Mouse (Mus musculus): Measurements from ENCODE around the gene Idi2. TPM values are rescaled to one million over a fixed set of nuclear protein-coding genes. Genes with fewer than 3 reads are reported as not detected.
"Not testable (repeated sequence)": the region's sequence is repeated elsewhere in the genome, so short reads cannot be mapped to it uniquely, and the experiment has no call there.

The Idi2 gene
- polyA plus RNA-seq (2015; fragmentation: Nextera tagmentation; extraction: Ambion mirVana) = 0.10 and 0.29 TPM in 2 replicates

- not testable (repeated sequence) for H3K9ac ChIP-seq; ATAC-seq (ENCODE audit: insufficient number of reproducible peaks, low FRiP score, low TSS enrichment, low read depth); H3K27me3 ChIP-seq; H3K27ac ChIP-seq; H3K4me3 ChIP-seq; H3K4me2 ChIP-seq; H3K9me3 ChIP-seq; H3K36me3 ChIP-seq; H3K4me1 ChIP-seq
These were observed at the start of gene Idi2 for GRCm38 (mm10) chr13:8952563-8952962. TSS of gene Idi2 (plus strand) at chr13:8952863.

- H3K4me2 ChIP-seq; H3K9ac ChIP-seq; ATAC-seq (ENCODE audit: insufficient number of reproducible peaks, low FRiP score, low TSS enrichment, low read depth); H3K9me3 ChIP-seq; H3K27ac ChIP-seq; H3K4me3 ChIP-seq; H3K36me3 ChIP-seq; H3K27me3 ChIP-seq; H3K4me1 ChIP-seq: not testable (repeated sequence)
- 76% methylated on average over 2 of the region's 2 CpGs for WGBS
These were observed 46.7 kb upstream of the Idi2 start for GRCm38 (mm10) chr13:8905986-8906385.

GRCm38 (mm10) chr13:8913890-8914289 lies 38.8 kb upstream of the Idi2 start:
- WGBS = 89% methylated on average over 8 of the region's 8 CpGs
- H3K27me3 ChIP-seq; ATAC-seq (ENCODE audit: insufficient number of reproducible peaks, low FRiP score, low TSS enrichment, low read depth): not testable (repeated sequence)

GRCm38 (mm10) chr13:8933499-8933898 lies 19.2 kb upstream of the Idi2 start:
- ATAC-seq (ENCODE audit: insufficient number of reproducible peaks, low FRiP score, low TSS enrichment, low read depth) = no peak
- Histone ChIP-seq H3K9me3 (no peaks in the 10 kb centered on the region), H3K4me1 (no peaks in the 10 kb centered on the region), H3K4me3 (no peak overlapping the region), H3K9ac (no peak overlapping the region), H3K27ac (no peak overlapping the region), H3K27me3 (no peaks in the 10 kb centered on the region), H3K4me2 (no peak overlapping the region), H3K36me3 (no peaks in the 10 kb centered on the region)
- 55% methylated on average over 2 of the region's 2 CpGs for WGBS

More at GRCm38 (mm10) chr13:8913890-8914289, 38.8 kb upstream of the Idi2 start:
- H3K36me3 ChIP-seq, H3K27ac ChIP-seq, H3K4me1 ChIP-seq, H3K4me3 ChIP-seq, H3K9ac ChIP-seq, H3K4me2 ChIP-seq, H3K9me3 ChIP-seq: not testable (repeated sequence)

GRCm38 (mm10) chr13:8937611-8938140 lies 15.0 kb upstream of the Idi2 start:
- not testable (repeated sequence) for H3K9me3 ChIP-seq; ATAC-seq (ENCODE audit: insufficient number of reproducible peaks, low FRiP score, low TSS enrichment, low read depth); H3K4me2 ChIP-seq; H3K27ac ChIP-seq; H3K4me1 ChIP-seq; H3K27me3 ChIP-seq; H3K4me3 ChIP-seq; H3K9ac ChIP-seq; H3K36me3 ChIP-seq
- 79% methylated on average over 6 of the region's 6 CpGs for WGBS

- H3K27me3 ChIP-seq; ATAC-seq (ENCODE audit: insufficient number of reproducible peaks, low FRiP score, low TSS enrichment, low read depth); H3K36me3 ChIP-seq; H3K4me2 ChIP-seq; H3K9me3 ChIP-seq; H3K27ac ChIP-seq; H3K4me1 ChIP-seq; H3K9ac ChIP-seq; H3K4me3 ChIP-seq: not testable (repeated sequence)
- WGBS = 85% methylated on average over 4 of the region's 4 CpGs
These were observed 11.6 kb upstream of the Idi2 start for GRCm38 (mm10) chr13:8941110-8941509.

- not testable (repeated sequence) for H3K27me3 ChIP-seq; H3K9ac ChIP-seq; H3K36me3 ChIP-seq; H3K9me3 ChIP-seq; H3K4me1 ChIP-seq; H3K27ac ChIP-seq; ATAC-seq (ENCODE audit: insufficient number of reproducible peaks, low FRiP score, low TSS enrichment, low read depth); H3K4me3 ChIP-seq; H3K4me2 ChIP-seq
- 58% methylated on average over 1 of the region's 5 CpGs for WGBS
These were observed 11.0 kb upstream of the Idi2 start for GRCm38 (mm10) chr13:8941701-8942100.

GRCm38 (mm10) chr13:8943828-8944227 lies 8.8 kb upstream of the Idi2 start:
- not testable (repeated sequence) for H3K4me1 ChIP-seq; H3K27me3 ChIP-seq; H3K4me3 ChIP-seq; H3K4me2 ChIP-seq; H3K9me3 ChIP-seq; H3K36me3 ChIP-seq; H3K27ac ChIP-seq; ATAC-seq (ENCODE audit: insufficient number of reproducible peaks, low FRiP score, low TSS enrichment, low read depth); H3K9ac ChIP-seq
- WGBS = no CpG with 5 or more reads among the region's 5 CpGs

- not testable (repeated sequence) for ATAC-seq (ENCODE audit: insufficient number of reproducible peaks, low FRiP score, low TSS enrichment, low read depth); H3K27ac ChIP-seq; H3K9me3 ChIP-seq; H3K4me1 ChIP-seq; H3K36me3 ChIP-seq; H3K4me3 ChIP-seq; H3K4me2 ChIP-seq; H3K9ac ChIP-seq; H3K27me3 ChIP-seq
These were observed 4.5 kb upstream of the Idi2 start, which contains the start of gene Gm9745 for GRCm38 (mm10) chr13:8948131-8948530. TSS of gene Gm9745 (minus strand) at chr13:8948231.

- H3K9me3 ChIP-seq; ATAC-seq (ENCODE audit: insufficient number of reproducible peaks, low FRiP score, low TSS enrichment, low read depth); H3K27me3 ChIP-seq; H3K4me2 ChIP-seq; H3K4me1 ChIP-seq; H3K27ac ChIP-seq; H3K4me3 ChIP-seq; H3K9ac ChIP-seq; H3K36me3 ChIP-seq: not testable (repeated sequence)
- 76% methylated on average over 2 of the region's 2 CpGs for WGBS
These were observed 2.5 kb downstream of the Idi2 start for GRCm38 (mm10) chr13:8955127-8955526.

GRCm38 (mm10) chr13:8956873-8957272 lies 4.2 kb downstream of the Idi2 start:
- not testable (repeated sequence) for ATAC-seq (ENCODE audit: insufficient number of reproducible peaks, low FRiP score, low TSS enrichment, low read depth); H3K4me3 ChIP-seq; H3K36me3 ChIP-seq; H3K27me3 ChIP-seq; H3K9me3 ChIP-seq; H3K4me2 ChIP-seq; H3K27ac ChIP-seq; H3K4me1 ChIP-seq; H3K9ac ChIP-seq
- WGBS = no CpG with 5 or more reads among the region's 5 CpGs

- ATAC-seq (ENCODE audit: insufficient number of reproducible peaks, low FRiP score, low TSS enrichment, low read depth); H3K9ac ChIP-seq; H3K27ac ChIP-seq; H3K4me3 ChIP-seq; H3K9me3 ChIP-seq; H3K27me3 ChIP-seq; H3K36me3 ChIP-seq; H3K4me1 ChIP-seq; H3K4me2 ChIP-seq: not testable (repeated sequence)
- 45% methylated on average over 1 of the region's 5 CpGs for WGBS
These were observed 6.4 kb downstream of the Idi2 start for GRCm38 (mm10) chr13:8959058-8959457.

- not testable (repeated sequence) for ATAC-seq (ENCODE audit: insufficient number of reproducible peaks, low FRiP score, low TSS enrichment, low read depth); H3K9ac ChIP-seq; H3K4me1 ChIP-seq; H3K27me3 ChIP-seq; H3K9me3 ChIP-seq; H3K36me3 ChIP-seq; H3K27ac ChIP-seq; H3K4me3 ChIP-seq; H3K4me2 ChIP-seq
- WGBS = 83% methylated on average over 5 of the region's 6 CpGs
These were observed 6.9 kb downstream of the Idi2 start for GRCm38 (mm10) chr13:8959554-8959953.

Data from limb, embryonic 15.5 days (tissue).